Mouse (Mus musculus): ENCODE data around the gene Rab5if. TPM values are rescaled to one million over a fixed set of nuclear protein-coding genes. Genes with fewer than 3 reads are reported as not detected.
"Not testable (repeated sequence)": the region's sequence is repeated elsewhere in the genome, so short reads cannot be mapped to it uniquely, and the experiment has no call there.

Rab5if gene
- polyA plus RNA-seq, 1 experiment from 2014 or later = 174 TPM

DNA sequence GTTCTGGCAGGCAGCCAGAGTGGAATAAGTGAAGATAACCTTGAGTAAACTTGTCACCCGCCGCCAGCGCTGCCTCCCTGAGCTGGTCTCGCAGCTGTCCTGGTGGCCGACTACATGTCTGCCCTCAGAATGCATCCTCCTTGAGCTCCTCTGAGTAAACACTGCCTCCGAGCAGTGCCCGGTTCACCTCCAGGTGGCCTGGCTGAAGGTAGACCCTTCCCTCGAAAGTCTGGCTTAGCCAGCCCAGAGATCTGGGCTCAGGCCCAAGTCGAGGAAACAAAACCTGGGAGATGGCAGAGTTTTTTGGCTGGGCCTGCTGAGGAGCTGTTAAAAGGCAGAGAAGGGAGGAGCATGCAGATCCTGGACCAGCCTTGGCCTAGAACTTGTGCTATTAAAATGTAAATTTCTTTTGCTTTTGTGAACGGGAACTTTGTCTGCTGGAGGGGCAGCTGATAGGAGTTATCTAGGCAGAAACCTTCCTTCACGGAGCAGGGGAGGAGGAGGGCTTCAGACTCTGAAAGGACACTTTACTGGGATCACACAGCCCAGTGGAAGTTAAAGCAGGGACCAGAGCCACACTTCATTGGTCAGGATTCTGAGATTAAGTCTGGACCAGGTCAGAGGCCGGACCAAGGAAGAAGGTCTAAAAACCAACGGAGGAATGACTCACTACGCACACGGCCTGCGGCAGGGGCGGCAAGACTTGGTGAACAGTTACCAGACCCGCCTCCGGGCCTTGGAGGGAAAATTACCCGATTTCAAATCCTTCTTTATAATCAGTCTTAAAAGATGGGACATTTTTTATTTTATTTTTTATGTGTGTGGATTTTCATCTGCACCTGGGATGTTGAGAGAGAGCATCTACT, 20.9 kb upstream of the Rab5if start:
- H3K4me1 ChIP-seq = peaks cover 64% of the 10 kb centered on the region
- H3K27ac ChIP-seq (replicated peaks) = peak overlapping the region; percentile 99
- H3K4me3 ChIP-seq = peak overlapping the region; percentile 96
- no peaks in the 10 kb centered on the region for H3K9me3 ChIP-seq
- H3K27me3 ChIP-seq (replicated peaks; ENCODE audit: low read depth, poor library complexity, severe bottlenecking) = no peaks in the 10 kb centered on the region
- peak; percentile 58 for DNase-seq (ENCODE audit: low spot score)
- 2% methylated on average over 20 of the region's 20 CpGs for WGBS
- peaks cover 41% of the 10 kb centered on the region for H3K36me3 ChIP-seq (replicated peaks)

DNA sequence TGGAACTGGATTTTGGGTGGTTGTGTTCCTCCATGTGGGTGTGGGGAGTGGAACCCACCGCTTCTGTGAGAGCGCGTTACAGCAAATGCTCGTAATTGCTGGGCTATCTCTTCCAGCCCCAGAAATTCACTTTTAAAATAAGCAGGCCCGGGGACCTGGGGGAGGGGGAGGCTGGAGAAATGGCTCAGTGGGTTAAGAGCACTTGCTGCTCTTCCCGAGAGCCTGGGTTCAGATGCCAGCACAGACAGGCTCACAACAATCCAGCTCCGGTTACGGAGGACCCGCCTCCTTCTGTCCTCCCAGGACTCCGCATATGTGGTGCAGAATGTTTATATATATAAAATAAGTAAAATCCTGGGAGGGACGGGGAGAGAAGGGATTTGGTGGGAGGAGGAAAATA, 20.2 kb upstream of the Rab5if start:
- Histone ChIP-seq H3K4me3 (peak overlapping the region; percentile 96), H3K27ac (replicated peaks) (peak overlapping the region; percentile 99), H3K36me3 (replicated peaks) (peaks cover 41% of the 10 kb centered on the region), H3K4me1 (peaks cover 68% of the 10 kb centered on the region), H3K9me3 (no peaks in the 10 kb centered on the region), H3K27me3 (replicated peaks; ENCODE audit: low read depth, poor library complexity, severe bottlenecking) (no peaks in the 10 kb centered on the region)
- peak; percentile 58 for DNase-seq (ENCODE audit: low spot score)
- 9% methylated on average over 11 of the region's 11 CpGs for WGBS

DNA sequence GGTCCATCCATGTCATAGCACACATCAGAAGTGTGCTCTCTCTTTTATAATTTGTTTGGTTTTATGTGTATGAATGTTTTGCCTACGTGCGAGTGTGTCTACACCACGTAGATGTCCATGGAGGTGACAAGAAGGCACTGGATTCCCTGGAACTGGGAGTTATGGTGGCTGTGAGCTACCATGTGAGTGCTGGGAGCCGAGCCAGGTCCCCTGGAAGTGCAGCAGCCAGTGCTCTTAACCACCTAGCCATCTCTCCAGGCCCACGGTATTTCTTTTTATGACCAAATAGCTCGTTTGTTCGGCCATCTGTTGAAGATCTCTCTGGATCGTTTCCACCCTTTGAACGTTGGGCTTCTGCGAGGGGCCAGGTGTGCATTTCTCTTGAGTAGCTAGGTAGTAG, 19.6 kb upstream of the Rab5if start:
- peak overlapping the region; percentile 96 for H3K4me3 ChIP-seq
- peaks cover 44% of the 10 kb centered on the region for H3K36me3 ChIP-seq (replicated peaks)
- WGBS = 82% methylated on average over 10 of the region's 10 CpGs
- no peak for DNase-seq (ENCODE audit: low spot score)
- no peaks in the 10 kb centered on the region for H3K9me3 ChIP-seq
- peak overlapping the region; percentile 21; the same call in 1 of the 2 replicates for H3K27ac ChIP-seq (replicated peaks)
- no peaks in the 10 kb centered on the region for H3K27me3 ChIP-seq (replicated peaks; ENCODE audit: low read depth, poor library complexity, severe bottlenecking)
- peaks cover 67% of the 10 kb centered on the region for H3K4me1 ChIP-seq

DNA sequence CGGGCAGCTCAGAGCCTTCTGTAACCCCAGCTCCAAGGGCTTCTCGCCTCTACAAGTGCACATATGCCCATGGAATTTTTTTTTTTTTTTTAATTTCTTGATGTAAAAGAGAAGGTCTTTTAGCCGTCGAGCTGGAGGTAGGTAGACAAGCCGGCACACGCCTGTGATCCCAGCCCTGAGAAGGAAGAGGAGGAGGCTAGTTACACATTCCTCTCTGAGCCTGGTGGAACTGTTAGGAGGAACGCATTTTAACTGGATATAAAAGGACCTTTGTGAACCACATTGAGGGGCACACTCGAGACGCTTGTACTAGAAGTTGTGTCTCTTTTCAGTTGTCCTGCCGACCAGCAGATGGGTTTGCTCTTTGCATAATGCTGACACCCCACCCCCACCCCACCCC, 18.2 kb upstream of the Rab5if start:
- 41% methylated on average over 10 of the region's 10 CpGs for whole genome bisulfite sequencing
- DNase-seq (ENCODE audit: low spot score) = peak; percentile 29
- Histone ChIP-seq H3K9me3 (no peaks in the 10 kb centered on the region), H3K4me3 (peak overlapping the region; percentile 96), H3K36me3 (replicated peaks) (peaks cover 58% of the 10 kb centered on the region), H3K27me3 (replicated peaks; ENCODE audit: low read depth, poor library complexity, severe bottlenecking) (no peaks in the 10 kb centered on the region), H3K27ac (replicated peaks) (peak overlapping the region; percentile 63), H3K4me1 (peaks cover 54% of the 10 kb centered on the region)

DNA sequence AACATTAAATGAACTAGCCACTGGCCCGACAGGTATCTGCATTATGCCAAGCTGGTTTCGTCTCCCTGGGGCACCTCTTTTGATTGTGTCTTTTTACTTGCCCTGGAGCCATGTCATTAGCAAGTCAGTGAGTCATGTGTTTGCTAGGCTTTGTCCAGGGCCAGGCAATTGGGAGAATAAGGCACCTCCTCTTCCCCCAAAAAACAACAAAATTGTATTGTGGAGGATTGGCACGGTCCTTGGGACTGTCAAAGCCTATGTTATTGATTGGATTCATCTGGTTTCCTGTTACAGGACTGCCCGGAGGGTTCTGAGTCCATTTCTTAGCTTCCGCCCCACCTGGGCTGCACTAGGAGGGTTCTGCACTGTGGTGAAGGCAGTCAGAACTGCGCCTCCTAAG, 15.3 kb upstream of the Rab5if start:
- Histone ChIP-seq H3K36me3 (replicated peaks) (peaks cover 87% of the 10 kb centered on the region), H3K4me1 (peaks cover 42% of the 10 kb centered on the region), H3K27me3 (replicated peaks; ENCODE audit: low read depth, poor library complexity, severe bottlenecking) (no peaks in the 10 kb centered on the region), H3K9me3 (no peaks in the 10 kb centered on the region), H3K4me3 (no peak overlapping the region), H3K27ac (replicated peaks) (no peak overlapping the region)
- WGBS = 54% methylated on average over 6 of the region's 6 CpGs
- no peak for DNase-seq (ENCODE audit: low spot score)

DNA sequence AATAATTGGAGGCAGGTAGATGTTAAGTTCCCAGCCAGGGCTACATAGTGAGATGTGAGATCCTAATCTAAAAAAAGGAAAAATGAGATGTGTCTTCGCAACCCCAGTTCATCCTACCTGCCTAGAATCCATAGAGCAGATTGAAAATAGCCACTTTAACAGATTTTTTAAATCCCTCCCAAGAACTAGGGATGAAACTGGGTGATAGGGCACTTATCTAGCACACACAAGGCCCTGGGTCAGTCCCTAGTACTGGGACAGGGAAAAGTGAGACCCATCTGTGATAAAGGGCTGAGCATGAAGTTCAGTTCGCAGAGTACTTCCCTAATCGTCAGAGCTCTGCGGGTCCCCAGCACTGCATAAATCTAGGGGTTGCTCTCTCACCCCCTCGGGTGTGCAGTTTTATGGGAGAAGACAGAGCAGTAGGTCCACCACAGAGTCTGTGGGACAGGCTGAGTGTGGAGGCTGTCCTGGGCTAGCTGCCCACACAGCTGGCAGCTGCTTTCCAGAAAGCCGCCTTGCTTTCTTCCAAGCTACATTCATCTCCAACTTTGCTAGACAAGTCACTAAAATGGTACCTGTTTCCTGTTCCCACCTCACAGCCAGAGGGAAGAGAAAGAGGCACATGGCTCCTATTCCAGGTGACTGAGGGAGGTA, 14.3 kb upstream of the Rab5if start:
- Histone ChIP-seq H3K4me1 (peaks cover 32% of the 10 kb centered on the region), H3K36me3 (replicated peaks) (peaks cover 94% of the 10 kb centered on the region), H3K9me3 (no peaks in the 10 kb centered on the region), H3K27me3 (replicated peaks; ENCODE audit: low read depth, poor library complexity, severe bottlenecking) (no peaks in the 10 kb centered on the region), H3K27ac (replicated peaks) (no peak overlapping the region), H3K4me3 (no peak overlapping the region)
- WGBS = 92% methylated on average over 6 of the region's 6 CpGs
- no peak for DNase-seq (ENCODE audit: low spot score)

DNA sequence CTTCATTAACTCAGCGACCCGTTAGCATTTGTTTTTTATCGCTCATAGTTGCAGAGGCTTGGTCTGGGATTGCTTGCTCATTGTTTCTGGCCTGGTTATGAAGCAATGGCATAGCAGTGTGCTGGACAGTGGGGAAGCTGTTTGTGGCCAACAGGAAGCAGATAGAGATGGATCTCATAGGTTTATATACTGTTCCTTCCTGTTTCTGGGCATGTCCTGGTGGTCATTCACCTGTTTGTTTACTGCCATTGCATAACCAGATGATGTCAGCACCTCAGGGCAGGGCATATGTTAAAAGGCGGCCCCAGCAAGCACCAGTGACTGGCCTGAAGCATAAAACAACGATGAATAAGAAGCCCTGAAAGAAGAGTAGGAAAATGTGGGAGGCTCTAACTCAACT, 12.4 kb upstream of the Rab5if start:
- H3K36me3 ChIP-seq (replicated peaks) = peaks cover 95% of the 10 kb centered on the region
- no peaks in the 10 kb centered on the region for H3K9me3 ChIP-seq
- no peak overlapping the region for H3K4me3 ChIP-seq
- DNase-seq (ENCODE audit: low spot score) = no peak
- H3K27ac ChIP-seq (replicated peaks) = no peak overlapping the region
- peaks cover 13% of the 10 kb centered on the region for H3K4me1 ChIP-seq
- WGBS = 88% methylated on average over 5 of the region's 5 CpGs
- H3K27me3 ChIP-seq (replicated peaks; ENCODE audit: low read depth, poor library complexity, severe bottlenecking) = no peaks in the 10 kb centered on the region

DNA sequence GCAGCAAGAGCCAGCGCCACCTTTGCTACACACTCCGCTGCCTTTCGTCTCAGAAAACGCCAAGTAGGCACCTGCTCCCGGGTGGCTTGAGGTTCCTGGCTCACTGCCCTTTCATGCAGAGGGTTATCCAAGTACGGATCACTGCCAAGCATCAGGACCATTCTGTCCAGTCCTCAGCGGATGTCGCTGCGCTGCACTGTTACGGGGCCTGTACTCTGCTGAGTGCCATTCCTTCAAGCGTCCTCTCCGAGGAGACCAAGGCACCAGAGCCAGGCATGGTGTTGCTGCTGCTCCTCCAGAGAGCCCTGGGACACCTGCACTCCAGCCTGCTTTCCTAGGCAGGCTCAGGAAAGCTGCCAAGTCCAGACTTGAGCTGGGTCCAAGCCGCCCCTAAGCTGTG, 9.3 kb upstream of the Rab5if start:
- not testable (repeated sequence) for H3K27ac ChIP-seq (replicated peaks); DNase-seq (ENCODE audit: low spot score); H3K4me1 ChIP-seq; H3K9me3 ChIP-seq; H3K4me3 ChIP-seq; H3K27me3 ChIP-seq (replicated peaks; ENCODE audit: low read depth, poor library complexity, severe bottlenecking)
- WGBS = 92% methylated on average over 9 of the region's 13 CpGs
- peaks cover 94% of the 10 kb centered on the region for H3K36me3 ChIP-seq (replicated peaks)

DNA sequence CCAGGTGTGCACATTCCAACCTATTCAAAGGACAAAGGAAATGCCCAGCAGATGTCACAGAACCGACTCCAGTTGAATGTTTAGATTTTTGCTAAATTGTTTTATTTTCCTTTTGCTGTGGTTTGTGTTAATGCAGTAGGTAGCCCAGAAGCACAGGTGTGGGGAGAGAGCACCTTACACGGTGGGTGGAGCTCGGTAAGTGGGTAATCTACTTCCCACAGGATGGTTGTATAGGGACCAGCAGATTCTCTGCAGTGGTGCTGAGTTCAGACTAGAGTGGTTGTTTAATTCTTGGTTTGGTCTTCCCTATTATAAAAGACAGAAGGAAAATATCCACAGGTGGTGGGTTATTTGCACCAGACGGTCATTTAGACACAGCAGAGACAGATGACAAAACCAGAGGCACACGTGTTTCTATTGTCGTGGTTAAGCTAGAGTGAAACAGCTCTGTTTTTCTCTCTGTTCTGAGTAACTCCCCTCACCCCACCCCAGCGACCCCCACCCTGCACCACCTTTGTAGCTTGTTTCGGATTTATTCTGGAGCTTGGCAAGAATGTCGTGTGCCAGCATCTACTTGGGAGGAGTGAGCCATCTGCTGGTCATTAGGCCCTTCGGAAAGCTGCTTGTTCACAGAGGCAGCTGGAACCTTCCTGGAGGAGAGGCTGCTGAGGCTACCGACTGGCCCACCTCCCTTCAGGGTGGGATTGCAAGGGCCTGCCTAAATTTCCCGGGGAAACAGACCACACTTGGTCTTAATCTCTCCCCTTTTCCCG, 8.7 kb upstream of the Rab5if start:
- H3K4me3 ChIP-seq; H3K27me3 ChIP-seq (replicated peaks; ENCODE audit: low read depth, poor library complexity, severe bottlenecking); H3K27ac ChIP-seq (replicated peaks); H3K4me1 ChIP-seq; H3K9me3 ChIP-seq: not testable (repeated sequence)
- DNase-seq (ENCODE audit: low spot score) = peak; percentile 41
- 55% methylated on average over 13 of the region's 13 CpGs for WGBS
- H3K36me3 ChIP-seq (replicated peaks) = peaks cover 93% of the 10 kb centered on the region

DNA sequence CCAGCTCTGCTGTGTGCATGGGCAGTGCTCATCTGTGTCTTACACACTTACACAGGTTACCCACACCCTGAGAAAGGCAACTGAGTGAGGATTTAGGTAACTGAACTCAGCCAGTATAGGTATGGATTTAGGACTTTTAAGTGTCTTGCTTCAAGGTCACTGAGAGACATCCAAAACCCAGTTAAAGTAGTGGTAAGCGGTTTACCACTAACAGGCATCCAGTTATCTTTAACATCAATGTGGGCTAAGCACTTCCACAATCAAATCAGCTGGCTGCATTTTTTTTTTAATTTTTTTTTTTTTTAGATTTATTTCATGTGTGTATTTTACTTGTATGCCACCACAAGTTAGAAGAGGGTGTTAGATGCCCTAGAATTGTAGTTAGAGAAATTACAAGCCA, 6.6 kb upstream of the Rab5if start:
- H3K4me1 ChIP-seq = 0 out of 2 replicates have a peak, but pooled peaks cover 3% of the 10 kb centered on the region
- 94% methylated on average over 1 of the region's 1 CpGs for WGBS
- no peaks in the 10 kb centered on the region for H3K27me3 ChIP-seq (replicated peaks; ENCODE audit: low read depth, poor library complexity, severe bottlenecking)
- no peak overlapping the region for H3K27ac ChIP-seq (replicated peaks)
- no peak for DNase-seq (ENCODE audit: low spot score)
- no peaks in the 10 kb centered on the region for H3K9me3 ChIP-seq
- no peak overlapping the region for H3K4me3 ChIP-seq
- H3K36me3 ChIP-seq (replicated peaks) = peaks cover 89% of the 10 kb centered on the region

DNA sequence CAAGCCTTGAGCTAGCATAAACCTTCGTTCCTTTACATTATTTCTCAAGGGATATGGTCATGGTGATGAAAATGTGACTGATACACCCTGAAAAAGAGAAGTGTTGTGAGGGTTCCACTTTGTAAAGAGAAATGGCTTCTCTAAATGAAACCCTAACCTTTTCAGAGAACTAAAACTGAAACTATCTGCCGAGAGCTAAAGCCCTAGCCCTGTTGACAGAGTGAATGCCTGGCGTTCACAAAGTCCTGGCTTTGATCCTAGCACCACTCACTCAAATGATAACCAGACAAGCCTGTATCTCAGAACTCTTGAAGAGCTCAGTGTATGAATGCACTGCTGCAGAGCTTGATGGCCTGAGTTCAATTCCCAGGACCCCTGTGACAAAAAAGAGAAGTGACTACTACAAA, 5.5 kb upstream of the Rab5if start:
- Histone ChIP-seq H3K9me3 (no peaks in the 10 kb centered on the region), H3K27me3 (replicated peaks; ENCODE audit: low read depth, poor library complexity, severe bottlenecking) (no peaks in the 10 kb centered on the region), H3K36me3 (replicated peaks) (peaks cover 78% of the 10 kb centered on the region), H3K4me1 (peaks cover 11% of the 10 kb centered on the region), H3K4me3 (no peak overlapping the region), H3K27ac (replicated peaks) (no peak overlapping the region)
- no peak for DNase-seq (ENCODE audit: low spot score)
- 85% methylated on average over 3 of the region's 3 CpGs for WGBS

DNA sequence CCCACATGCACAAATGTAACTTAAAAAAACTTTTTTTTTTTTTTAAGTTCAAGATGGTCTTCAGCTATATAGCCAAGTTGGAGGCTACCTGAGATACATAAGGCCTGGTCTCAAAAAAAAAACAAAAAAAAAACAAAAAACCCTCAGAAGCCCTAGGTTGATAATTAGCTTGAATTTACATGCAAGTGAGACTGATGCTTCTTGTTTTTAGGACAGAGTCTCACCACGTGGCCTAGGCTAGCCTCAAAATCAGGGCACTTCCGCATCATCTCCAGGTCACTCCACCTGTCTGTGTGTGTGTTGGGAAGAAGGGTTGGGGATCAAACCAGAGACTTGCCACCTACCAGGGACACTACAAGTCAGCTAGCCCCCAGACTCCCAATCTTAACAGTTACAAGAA, 5.1 kb upstream of the Rab5if start, which contains the start of gene 4930518I15Rik:
4930518I15Rik (minus strand) TSS at position 112 of the 400 bp plus-strand sequence.
- 93% methylated on average over 2 of the region's 2 CpGs for WGBS
- no peak for DNase-seq (ENCODE audit: low spot score)

More for the DNA sequence above, 5.1 kb upstream of the Rab5if start, which contains the start of gene 4930518I15Rik:
- Histone ChIP-seq H3K4me1 (peaks cover 11% of the 10 kb centered on the region), H3K27me3 (replicated peaks; ENCODE audit: low read depth, poor library complexity, severe bottlenecking) (no peaks in the 10 kb centered on the region), H3K9me3 (no peaks in the 10 kb centered on the region), H3K27ac (replicated peaks) (no peak within 1 kb of the TSS), H3K36me3 (replicated peaks) (peaks cover 73% of the 10 kb centered on the region), H3K4me3 (no peak within 1 kb of the TSS)

Measured in embryonic facial prominence, embryonic 10.5 days (tissue).